Mouse (Mus musculus) heart, embryonic 15.5 days (tissue): ENCODE measurements at regions not wholly inside any gene's neighbourhood (a gene's known extent, or its start where the extent isn't known, plus 50 kb on each side); places are given as distances from the start of the nearest gene placed in this dataset.

Experiments used
- ATAC-seq: fragments of 200-750 bp; cut with Nextera tagmentation; replicated peaks from 2 replicates; pipeline ENCODE4 v1.8.0; 2017; ENCODE audit warnings: low read depth, moderate TSS enrichment; ENCODE audit not compliant: insufficient number of reproducible peaks, insufficient read depth, low FRiP score
- H3K27ac ChIP-seq: fragments of 300-500 bp; sonication (generic); 2 replicates; pipeline ENCODE4 v1.5.1; 2015; ENCODE audit warnings: mild to moderate bottlenecking, inconsistent platforms
- H3K27me3 ChIP-seq: fragments of 300-500 bp; sonication (generic); 2 replicates; pipeline ENCODE4 v1.6.1; 2015; ENCODE audit warnings: inconsistent platforms
- H3K36me3 ChIP-seq: fragments of 300-500 bp; sonication (generic); 2 replicates; pipeline ENCODE4 v1.6.1; 2015; ENCODE audit warnings: mild to moderate bottlenecking, inconsistent platforms
- H3K4me1 ChIP-seq: fragments of 300-500 bp; sonication (generic); replicated peaks from 2 replicates; pipeline ENCODE4 v1.6.1; 2015; ENCODE audit warnings: inconsistent platforms
- H3K4me2 ChIP-seq: fragments of 300-500 bp; sonication (generic); 2 replicates; pipeline ENCODE4 v1.6.1; 2015; ENCODE audit warnings: inconsistent platforms, mild to moderate bottlenecking, moderate library complexity
- H3K4me3 ChIP-seq: fragments of 300-500 bp; sonication (generic); 2 replicates; pipeline ENCODE4 v1.5.1; 2015; ENCODE audit warnings: mild to moderate bottlenecking, inconsistent platforms
- H3K9ac ChIP-seq: fragments of 300-500 bp; sonication (generic); 2 replicates; pipeline ENCODE4 v1.6.1; 2015; ENCODE audit warnings: mild to moderate bottlenecking, inconsistent platforms
- H3K9me3 ChIP-seq: fragments of 300-500 bp; sonication (generic); replicated peaks from 2 replicates; pipeline ENCODE4 v1.6.1; 2016; ENCODE audit warnings: inconsistent platforms
- WGBS: fragments of 180-500 bp; shearing (Covaris S2); methylation state at CpG from one replicate; pipeline ENCODE4 v1.1.7; 2015; ENCODE audit warnings: mixed read lengths; 5-methylcytosine and 5-hydroxymethylcytosine counted together

GRCm38 (mm10) chr10:95083341-95084148 lies 138.9 kb upstream of the Plxnc1 start:
- H3K4me3 ChIP-seq: no peak overlapping the region
- H3K4me1 ChIP-seq: peaks cover 4% of the 10 kb centered on the region; the same call in 1 of the 2 replicates
- H3K4me2 ChIP-seq: no peak overlapping the region
- H3K36me3 ChIP-seq: no peaks in the 10 kb centered on the region
- no peak overlapping the region for H3K9ac ChIP-seq
- no peak overlapping the region for H3K27ac ChIP-seq
- ATAC-seq: no peak
- no peaks in the 10 kb centered on the region for H3K9me3 ChIP-seq
- no peaks in the 10 kb centered on the region for H3K27me3 ChIP-seq
- 57% methylated on average over 14 of the region's 14 CpGs for WGBS

DNA sequence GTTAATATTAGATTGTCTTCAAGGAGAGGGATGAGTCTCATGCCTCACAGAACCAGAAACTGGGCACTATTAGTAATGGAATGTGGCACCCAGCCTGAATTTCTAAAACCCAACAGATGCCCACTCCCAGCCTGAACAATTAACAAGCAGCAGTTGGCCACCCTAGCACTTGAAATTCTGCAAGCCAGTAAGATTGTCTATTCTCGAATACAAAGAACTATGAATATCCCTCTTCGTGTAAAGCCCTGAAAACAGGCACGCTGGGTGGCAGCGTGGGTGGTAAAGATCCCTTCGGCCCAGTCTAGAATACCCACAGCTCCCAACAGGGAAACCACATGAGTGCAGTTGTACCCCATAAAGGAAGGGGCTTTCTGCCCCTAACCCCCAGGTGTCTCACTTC lies 138.0 kb upstream of the Plxnc1 start:
- Histone ChIP-seq H3K4me1 (no peaks in the 10 kb centered on the region), H3K27ac (no peak overlapping the region), H3K9ac (no peak overlapping the region), H3K4me2 (no peak overlapping the region), H3K4me3 (no peak overlapping the region), H3K27me3 (no peaks in the 10 kb centered on the region), H3K36me3 (no peaks in the 10 kb centered on the region), H3K9me3 (no peaks in the 10 kb centered on the region)
- ATAC-seq: no peak
- WGBS: 78% methylated on average over 5 of the region's 5 CpGs

- H3K36me3 ChIP-seq: no peaks in the 10 kb centered on the region
- peaks cover 5% of the 10 kb centered on the region for H3K4me1 ChIP-seq
- no peak overlapping the region for H3K4me2 ChIP-seq
- H3K27ac ChIP-seq: no peak overlapping the region
- no peak overlapping the region for H3K9ac ChIP-seq
- H3K4me3 ChIP-seq: no peak overlapping the region
- ATAC-seq: no peak
- no peaks in the 10 kb centered on the region for H3K27me3 ChIP-seq
- no peaks in the 10 kb centered on the region for H3K9me3 ChIP-seq
- WGBS: 80% methylated on average over 5 of the region's 5 CpGs
Measured at GRCm38 (mm10) chr10:95079979-95080378, 135.3 kb upstream of the Plxnc1 start.

DNA sequence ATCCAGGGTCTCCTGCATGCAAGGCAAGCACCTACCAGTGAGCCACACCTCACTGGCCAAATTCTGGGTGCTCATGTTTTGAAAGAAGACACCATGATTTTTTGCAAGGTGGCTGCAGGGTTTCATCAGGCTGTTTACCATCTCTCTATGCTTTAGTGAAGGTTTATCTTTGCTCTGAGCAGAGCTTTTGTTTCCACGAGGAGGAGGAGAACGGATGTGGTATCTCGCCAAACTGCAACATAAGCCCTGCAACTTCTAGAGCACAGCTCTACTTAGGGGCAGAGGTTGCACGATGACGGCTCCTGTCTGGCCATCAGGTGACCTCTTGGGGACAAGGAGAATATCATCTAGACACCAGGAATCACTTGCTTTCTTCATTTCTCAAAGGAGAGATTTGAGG lies 131.8 kb upstream of the Plxnc1 start:
- 60% methylated on average over 5 of the region's 5 CpGs for WGBS
- Histone ChIP-seq H3K9me3 (no peaks in the 10 kb centered on the region), H3K4me3 (no peak overlapping the region), H3K36me3 (no peaks in the 10 kb centered on the region), H3K4me1 (peaks cover 8% of the 10 kb centered on the region), H3K9ac (no peak overlapping the region), H3K27me3 (no peaks in the 10 kb centered on the region), H3K27ac (no peak overlapping the region), H3K4me2 (no peak overlapping the region)
- ATAC-seq: no peak

DNA sequence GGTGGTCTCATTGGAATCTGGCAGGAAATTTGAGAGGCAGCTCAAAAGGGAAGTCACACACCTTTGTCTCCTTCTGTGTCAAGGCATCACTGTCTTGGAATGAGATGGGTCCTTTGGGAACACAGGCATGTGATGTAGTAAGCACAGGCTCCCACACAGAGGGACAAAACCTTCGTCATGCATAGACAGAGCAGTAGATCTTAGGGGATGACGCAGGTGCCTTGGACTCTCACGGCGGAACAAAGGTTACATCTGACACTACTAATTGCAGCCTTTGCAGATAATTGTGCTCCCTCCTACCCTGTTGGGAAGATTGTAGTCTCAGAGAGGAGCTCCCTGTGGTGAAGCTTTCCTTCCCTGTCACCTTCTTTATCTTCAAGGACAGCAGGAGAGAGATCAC lies 131.3 kb upstream of the Plxnc1 start:
- ATAC-seq: no peak
- Histone ChIP-seq H3K4me2 (no peak overlapping the region), H3K27ac (no peak overlapping the region), H3K36me3 (no peaks in the 10 kb centered on the region), H3K9me3 (no peaks in the 10 kb centered on the region), H3K4me3 (no peak overlapping the region), H3K27me3 (no peaks in the 10 kb centered on the region), H3K9ac (no peak overlapping the region), H3K4me1 (peaks cover 8% of the 10 kb centered on the region)
- 73% methylated on average over 4 of the region's 4 CpGs for WGBS

DNA sequence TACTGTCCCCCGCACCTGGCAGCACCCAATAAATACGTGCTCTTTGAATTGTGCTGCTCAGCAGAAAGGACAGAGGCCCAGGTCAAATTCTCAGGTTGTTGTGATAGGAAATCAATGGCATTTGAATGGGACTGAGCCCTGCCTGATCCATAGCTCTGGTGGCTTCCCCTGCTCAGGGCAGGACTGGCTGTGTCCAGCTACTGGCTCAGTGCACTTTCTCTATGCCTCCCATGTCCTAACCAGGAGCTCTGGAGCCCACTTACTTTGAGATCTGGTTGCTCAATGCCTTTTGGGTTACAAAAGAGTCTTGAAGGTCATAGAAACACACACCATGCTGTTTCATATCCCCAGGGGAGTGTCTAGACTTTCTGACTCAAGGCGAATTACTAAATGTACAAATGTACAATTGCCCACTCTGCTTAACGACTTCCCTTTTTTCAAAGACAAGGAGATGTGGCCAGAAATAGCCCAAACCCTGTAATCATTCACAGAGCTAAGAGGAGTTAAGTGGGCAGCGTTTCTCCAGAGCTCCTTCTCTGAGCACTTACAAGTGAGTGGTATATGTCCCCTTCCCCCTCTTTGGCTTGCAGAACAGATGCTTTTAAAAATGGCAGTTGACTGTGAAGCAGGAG lies 130.4 kb upstream of the Plxnc1 start:
- peaks cover 8% of the 10 kb centered on the region for H3K4me1 ChIP-seq
- no peak overlapping the region for H3K27ac ChIP-seq
- H3K4me3 ChIP-seq: no peak overlapping the region
- no peak overlapping the region for H3K4me2 ChIP-seq
- 0 out of 2 replicates have a peak, but pooled peaks have one; percentile 27 for ATAC-seq
- H3K9ac ChIP-seq: no peak overlapping the region
- no peaks in the 10 kb centered on the region for H3K36me3 ChIP-seq
- H3K9me3 ChIP-seq: no peaks in the 10 kb centered on the region
- no peaks in the 10 kb centered on the region for H3K27me3 ChIP-seq
- WGBS: 41% methylated on average over 5 of the region's 5 CpGs

DNA sequence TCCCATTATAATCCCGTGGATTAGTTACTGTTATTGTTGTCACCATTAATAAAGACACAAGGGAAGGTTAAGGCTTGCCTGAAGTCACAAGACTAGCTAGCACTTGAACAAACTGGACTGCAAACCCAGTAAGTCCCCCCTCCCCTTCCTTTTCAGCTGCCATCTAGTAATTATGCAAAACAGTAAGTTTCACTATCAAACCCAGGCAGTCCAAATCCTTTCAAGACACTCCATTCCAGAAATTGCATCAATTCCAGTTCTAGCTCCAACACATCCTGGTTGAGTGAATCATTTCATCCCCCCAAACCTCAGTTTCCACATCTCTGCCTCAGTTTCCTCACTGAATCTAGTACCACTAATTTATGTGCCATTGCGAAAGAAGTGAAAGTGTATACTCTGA lies 129.7 kb upstream of the Plxnc1 start:
- no peaks in the 10 kb centered on the region for H3K36me3 ChIP-seq
- H3K9ac ChIP-seq: no peak overlapping the region
- H3K4me1 ChIP-seq: peaks cover 8% of the 10 kb centered on the region
- H3K27me3 ChIP-seq: no peaks in the 10 kb centered on the region
- no peak overlapping the region for H3K27ac ChIP-seq
- H3K4me2 ChIP-seq: no peak overlapping the region
- H3K4me3 ChIP-seq: no peak overlapping the region
- WGBS: 79% methylated on average over 2 of the region's 2 CpGs
- no peaks in the 10 kb centered on the region for H3K9me3 ChIP-seq
- no peak for ATAC-seq

DNA sequence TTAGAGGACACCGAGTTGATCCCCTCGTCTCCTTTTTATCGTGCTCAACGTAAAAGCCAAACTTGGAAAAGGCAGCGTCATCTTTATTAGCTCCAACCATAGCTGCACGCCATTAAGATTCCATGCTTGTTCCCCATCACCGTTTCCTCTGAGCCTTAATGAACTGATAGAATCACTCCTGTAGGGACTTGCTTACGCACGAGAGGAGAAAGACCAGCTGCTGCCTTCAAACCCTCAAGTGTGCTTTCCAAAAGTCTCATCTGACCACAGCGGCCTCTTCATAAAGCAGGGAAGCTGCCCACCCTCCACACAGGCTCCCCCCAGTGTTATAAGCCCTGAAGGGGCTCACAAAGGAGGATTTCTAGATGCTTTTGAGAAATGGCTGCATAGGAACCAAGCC lies 123.3 kb upstream of the Plxnc1 start:
- Histone ChIP-seq H3K4me1 (no peaks in the 10 kb centered on the region), H3K4me3 (no peak overlapping the region), H3K27me3 (no peaks in the 10 kb centered on the region), H3K9me3 (no peaks in the 10 kb centered on the region), H3K9ac (no peak overlapping the region), H3K4me2 (no peak overlapping the region), H3K27ac (no peak overlapping the region), H3K36me3 (no peaks in the 10 kb centered on the region)
- 80% methylated on average over 10 of the region's 10 CpGs for WGBS
- no peak for ATAC-seq

DNA sequence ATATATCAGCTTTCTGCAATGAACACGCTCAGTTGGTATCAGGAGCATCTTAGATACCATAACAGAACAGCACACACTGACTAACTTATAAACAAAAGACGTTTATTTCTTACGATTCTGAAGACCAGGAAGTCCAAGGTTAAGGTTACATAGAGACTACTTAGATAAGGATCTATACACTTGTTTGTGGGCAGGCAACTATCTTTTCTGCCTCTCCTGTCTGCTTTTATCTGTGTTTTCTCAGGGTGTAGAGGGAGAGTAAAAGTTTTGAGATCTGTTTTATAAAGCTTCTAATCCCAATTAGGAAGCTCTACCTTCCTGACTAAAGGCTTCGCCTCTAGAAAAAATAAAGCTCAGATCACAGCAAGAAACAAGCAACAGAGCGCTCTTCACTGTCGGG lies 122.1 kb upstream of the Plxnc1 start:
- no peak overlapping the region for H3K27ac ChIP-seq
- WGBS: 53% methylated on average over 6 of the region's 6 CpGs

DNA sequence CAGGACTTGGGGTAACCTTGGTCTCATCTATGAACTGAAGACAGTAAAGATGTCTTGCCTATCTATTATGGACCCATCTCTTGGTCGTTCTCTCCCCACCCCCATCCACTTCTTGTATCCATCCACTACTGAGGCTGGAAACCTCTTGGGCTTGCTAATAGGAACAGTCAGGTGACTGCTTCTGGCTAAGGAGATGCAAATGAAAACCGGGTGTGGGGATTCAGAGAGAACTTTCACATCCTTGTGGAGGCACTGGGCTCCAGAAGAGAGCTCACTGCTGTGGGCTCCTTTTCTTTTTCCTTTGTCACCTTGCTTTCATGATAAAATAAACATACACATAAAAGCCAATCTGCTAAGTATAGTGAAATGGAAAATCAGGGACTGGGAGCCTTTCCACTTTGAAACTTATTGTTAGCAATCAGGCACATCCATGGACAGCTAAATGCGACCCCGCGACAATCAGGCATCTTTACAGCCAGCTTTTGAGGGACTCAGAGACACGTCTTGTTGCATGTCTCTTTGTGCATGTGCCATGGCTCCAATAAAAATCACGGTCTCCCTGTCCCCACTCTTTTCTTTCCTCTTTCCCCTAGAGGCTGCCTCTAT lies 115.0 kb upstream of the Plxnc1 start:
- no peak overlapping the region for H3K4me2 ChIP-seq
- H3K4me1 ChIP-seq: no peaks in the 10 kb centered on the region
- H3K27me3 ChIP-seq: no peaks in the 10 kb centered on the region
- no peak overlapping the region for H3K9ac ChIP-seq
- 65% methylated on average over 7 of the region's 7 CpGs for WGBS
- H3K4me3 ChIP-seq: no peak overlapping the region
- no peaks in the 10 kb centered on the region for H3K9me3 ChIP-seq
- H3K36me3 ChIP-seq: no peaks in the 10 kb centered on the region
- H3K27ac ChIP-seq: no peak overlapping the region
- ATAC-seq: no peak

More for the DNA sequence above, 122.1 kb upstream of the Plxnc1 start:
- Histone ChIP-seq H3K4me3 (no peak overlapping the region), H3K9ac (no peak overlapping the region), H3K9me3 (no peaks in the 10 kb centered on the region), H3K36me3 (no peaks in the 10 kb centered on the region), H3K4me1 (no peaks in the 10 kb centered on the region), H3K4me2 (no peak overlapping the region), H3K27me3 (no peaks in the 10 kb centered on the region)
- ATAC-seq: no peak

DNA sequence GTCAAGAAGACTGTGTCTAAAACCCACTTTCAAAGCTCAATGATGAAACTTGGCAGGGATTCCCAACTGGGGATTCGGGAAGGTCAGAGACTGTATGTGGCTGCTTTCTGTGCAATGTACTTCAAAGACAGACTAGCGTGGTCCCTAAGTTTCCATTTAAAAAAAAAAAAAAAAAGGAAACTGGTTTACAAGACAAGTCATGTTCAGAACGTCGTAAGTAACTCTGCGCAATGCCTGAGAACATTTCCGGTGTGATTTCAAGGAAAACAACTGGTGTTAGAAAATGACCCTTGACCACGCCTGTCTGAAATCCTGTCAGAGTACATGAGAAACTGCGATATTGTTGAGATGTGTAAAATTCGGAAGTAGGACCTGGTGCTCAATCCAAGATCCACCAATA lies 114.4 kb upstream of the Plxnc1 start:
- no peak for ATAC-seq
- H3K36me3 ChIP-seq: no peaks in the 10 kb centered on the region
- H3K27ac ChIP-seq: no peak overlapping the region
- no peak overlapping the region for H3K9ac ChIP-seq
- no peak overlapping the region for H3K4me3 ChIP-seq
- no peaks in the 10 kb centered on the region for H3K9me3 ChIP-seq
- no peaks in the 10 kb centered on the region for H3K27me3 ChIP-seq
- 82% methylated on average over 9 of the region's 9 CpGs for WGBS
- H3K4me2 ChIP-seq: no peak overlapping the region
- no peaks in the 10 kb centered on the region for H3K4me1 ChIP-seq
